In the genomic region with DNA sequence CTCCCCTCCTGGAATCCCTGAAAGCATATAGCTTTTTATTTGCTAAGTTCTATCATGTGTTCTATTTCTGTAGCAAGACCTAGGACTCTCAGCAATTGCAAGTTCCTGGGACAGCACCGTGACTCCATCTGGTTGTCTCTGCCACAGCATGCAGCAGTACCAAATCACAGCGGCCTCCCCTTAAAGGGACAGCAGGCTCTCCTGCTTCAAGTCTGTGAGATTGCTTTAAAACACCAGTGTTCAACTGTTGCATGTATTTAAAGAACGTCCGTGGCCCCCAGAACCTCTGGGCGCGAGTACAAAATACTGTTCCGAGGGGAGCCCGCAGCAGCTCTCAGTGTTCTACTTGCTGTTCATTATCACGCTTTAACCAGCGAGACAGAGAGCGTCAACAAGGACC, we compare ENCODE assay signal across 12 mouse cellular contexts.
DNase-seq lines count a peak whose midpoint lies in the region; ATAC-seq lines count a peak whose summit lies in the region.
"Had no signal": no experiment of that assay in that cellular context is flagged by ENCODE, and none has a peak within 500 bp of the region (broad histone marks: within the 10 kb centered on the region; RNA-seq: fewer than 3 reads in every experiment).

No protein-coding gene starts in this region.

- no peaks in the 10 kb centered on the region for H3K27me3 ChIP-seq in embryonic facial prominence, embryonic 14.5 days (replicated peaks; ENCODE audit: control insufficient read depth, insufficient read depth, low read length)
- H3K27me3 ChIP-seq in embryonic facial prominence, embryonic 10.5 days (replicated peaks; ENCODE audit: low read depth, poor library complexity, severe bottlenecking): no peaks in the 10 kb centered on the region
- H3K27me3 ChIP-seq in heart, embryonic 15.5 days: no peaks in the 10 kb centered on the region
- no peaks in the 10 kb centered on the region for H3K27me3 ChIP-seq in heart, embryonic 11.5 days (ENCODE audit: control insufficient read depth, insufficient read depth, low read length)
- peaks cover 6% of the 10 kb centered on the region; the same call in 1 of the 2 replicates for H3K27me3 ChIP-seq in midbrain, embryonic 10.5 days (ENCODE audit: low read depth, poor library complexity, severe bottlenecking)
- no peaks in the 10 kb centered on the region for H3K27me3 ChIP-seq in midbrain, embryonic 14.5 days (ENCODE audit: control insufficient read depth, insufficient read depth, low read length)
- H3K27me3 ChIP-seq: kidney, embryonic 15.5 days had no signal

- ATAC-seq in embryonic facial prominence, embryonic 14.5 days (ENCODE audit: low read depth): no peak
- no peak for ATAC-seq in heart, embryonic 15.5 days (replicated peaks; ENCODE audit: insufficient number of reproducible peaks, insufficient read depth, low FRiP score, low read depth)
- ATAC-seq in heart, embryonic 11.5 days (replicated peaks; ENCODE audit: insufficient number of reproducible peaks, low FRiP score, low TSS enrichment): no peak
- no peak for ATAC-seq in midbrain, embryonic 14.5 days (ENCODE audit: low FRiP score, low TSS enrichment)
- ATAC-seq: inflammation-experienced regulatory T-cells, adult 6 months; liver, postnatal 0 days had no signal

- H3K9ac ChIP-seq in embryonic facial prominence, embryonic 14.5 days (ENCODE audit: low read depth, low read length): no peak overlapping the region
- H3K9ac ChIP-seq in heart, embryonic 15.5 days: no peak overlapping the region
- H3K9ac ChIP-seq in heart, embryonic 11.5 days (ENCODE audit: low read depth, low read length): no peak overlapping the region
- no peak overlapping the region for H3K9ac ChIP-seq in midbrain, embryonic 14.5 days (replicated peaks; ENCODE audit: low read length)
- H3K9ac ChIP-seq: kidney, embryonic 15.5 days; liver, postnatal 0 days had no signal

- no peak overlapping the region for H3K4me3 ChIP-seq in embryonic facial prominence, embryonic 14.5 days (ENCODE audit: low read depth, low read length)
- H3K4me3 ChIP-seq in embryonic facial prominence, embryonic 10.5 days: no peak overlapping the region
- no peak overlapping the region for H3K4me3 ChIP-seq in heart, embryonic 15.5 days
- H3K4me3 ChIP-seq in heart, embryonic 11.5 days (ENCODE audit: low read depth, low read length): no peak overlapping the region
- no peak overlapping the region for H3K4me3 ChIP-seq in midbrain, embryonic 10.5 days
- no peak overlapping the region for H3K4me3 ChIP-seq in midbrain, embryonic 14.5 days (replicated peaks; ENCODE audit: low read depth, low read length)
- H3K4me3 ChIP-seq: kidney, embryonic 15.5 days had no signal

- no peak overlapping the region for H3K27ac ChIP-seq in embryonic facial prominence, embryonic 14.5 days (replicated peaks; ENCODE audit: low read depth, low read length)
- no peak overlapping the region; the same call in 1 of the 2 replicates for H3K27ac ChIP-seq in embryonic facial prominence, embryonic 10.5 days (replicated peaks)
- H3K27ac ChIP-seq in heart, embryonic 15.5 days: 0 out of 2 replicates have a peak overlapping the region, but pooled peaks have one; percentile 11
- H3K27ac ChIP-seq in heart, embryonic 11.5 days (ENCODE audit: low read depth, low read length): no peak overlapping the region
- peak overlapping the region; percentile 82 for H3K27ac ChIP-seq in midbrain, embryonic 10.5 days (replicated peaks)
- no peak overlapping the region for H3K27ac ChIP-seq in midbrain, embryonic 14.5 days (replicated peaks; ENCODE audit: low read depth, low read length)
- H3K27ac ChIP-seq: kidney, embryonic 15.5 days had no signal

- WGBS in embryonic facial prominence, embryonic 14.5 days: 50% methylated on average over 11 of the region's 11 CpGs
- WGBS in embryonic facial prominence, embryonic 10.5 days: 77% methylated on average over 11 of the region's 11 CpGs
- 50% methylated on average over 11 of the region's 11 CpGs for WGBS in heart, embryonic 15.5 days
- WGBS in heart, embryonic 11.5 days (ENCODE audit: insufficient replicate concordance): 66% methylated on average over 11 of the region's 11 CpGs
- WGBS in midbrain, embryonic 10.5 days: 80% methylated on average over 11 of the region's 11 CpGs
- 73% methylated on average over 11 of the region's 11 CpGs for WGBS in midbrain, embryonic 14.5 days

- no peaks in the 10 kb centered on the region for H3K9me3 ChIP-seq in embryonic facial prominence, embryonic 14.5 days (ENCODE audit: control insufficient read depth, low read length)
- H3K9me3 ChIP-seq in embryonic facial prominence, embryonic 10.5 days: peaks cover 4% of the 10 kb centered on the region; the same call in 1 of the 2 replicates
- no peaks in the 10 kb centered on the region for H3K9me3 ChIP-seq in heart, embryonic 15.5 days (replicated peaks)
- H3K9me3 ChIP-seq in heart, embryonic 11.5 days (replicated peaks; ENCODE audit: control insufficient read depth, low read length): no peaks in the 10 kb centered on the region
- peaks cover 10% of the 10 kb centered on the region for H3K9me3 ChIP-seq in midbrain, embryonic 10.5 days (replicated peaks)
- no peaks in the 10 kb centered on the region for H3K9me3 ChIP-seq in midbrain, embryonic 14.5 days (ENCODE audit: control insufficient read depth, low read length)
- H3K9me3 ChIP-seq: kidney, embryonic 15.5 days had no signal

- H3K4me2 ChIP-seq in embryonic facial prominence, embryonic 14.5 days (ENCODE audit: low read depth, low read length): no peak overlapping the region
- H3K4me2 ChIP-seq in heart, embryonic 15.5 days: no peak overlapping the region
- no peak overlapping the region for H3K4me2 ChIP-seq in heart, embryonic 11.5 days
- no peak overlapping the region for H3K4me2 ChIP-seq in midbrain, embryonic 14.5 days (ENCODE audit: low read length)
- H3K4me2 ChIP-seq: kidney, embryonic 15.5 days had no signal

- no peaks in the 10 kb centered on the region for H3K4me1 ChIP-seq in embryonic facial prominence, embryonic 14.5 days (ENCODE audit: control insufficient read depth, insufficient read depth, low read length)
- H3K4me1 ChIP-seq in embryonic facial prominence, embryonic 10.5 days: peaks cover 11% of the 10 kb centered on the region; the same call in 1 of the 2 replicates
- peaks cover 3% of the 10 kb centered on the region; the same call in 1 of the 2 replicates for H3K4me1 ChIP-seq in heart, embryonic 15.5 days (replicated peaks)
- H3K4me1 ChIP-seq in heart, embryonic 11.5 days (ENCODE audit: control insufficient read depth, insufficient read depth, low read length): no peaks in the 10 kb centered on the region
- H3K4me1 ChIP-seq in midbrain, embryonic 10.5 days: peaks cover 29% of the 10 kb centered on the region
- no peaks in the 10 kb centered on the region for H3K4me1 ChIP-seq in midbrain, embryonic 14.5 days (ENCODE audit: control insufficient read depth, insufficient read depth, low read length)

- peak; percentile 33 for DNase-seq in embryonic facial prominence, embryonic 14.5 days (ENCODE audit: low spot score)
- no peak for DNase-seq in embryonic facial prominence, embryonic 10.5 days (ENCODE audit: low spot score)
- no peak for DNase-seq in midbrain, embryonic 10.5 days (ENCODE audit: low spot score)
- DNase-seq in midbrain, embryonic 14.5 days: no peak
- peak; percentile 50 for DNase-seq in skeletal muscle tissue, adult 2 months (ENCODE audit: low read depth, low spot score)
- no peak for DNase-seq in adrenal gland, adult 2 months
- DNase-seq: liver, postnatal 0 days; thymus, postnatal 4 days had no signal

- no peaks in the 10 kb centered on the region for H3K36me3 ChIP-seq in embryonic facial prominence, embryonic 14.5 days (ENCODE audit: control insufficient read depth, insufficient read depth, low read length)
- no peaks in the 10 kb centered on the region for H3K36me3 ChIP-seq in embryonic facial prominence, embryonic 10.5 days (replicated peaks)
- H3K36me3 ChIP-seq in heart, embryonic 15.5 days: no peaks in the 10 kb centered on the region
- H3K36me3 ChIP-seq in heart, embryonic 11.5 days (ENCODE audit: control insufficient read depth, insufficient read depth, low read length): no peaks in the 10 kb centered on the region
- H3K36me3 ChIP-seq in midbrain, embryonic 10.5 days: no peaks in the 10 kb centered on the region
- H3K36me3 ChIP-seq in midbrain, embryonic 14.5 days (ENCODE audit: control insufficient read depth, insufficient read depth, low read length): no peaks in the 10 kb centered on the region
- H3K36me3 ChIP-seq: kidney, embryonic 15.5 days had no signal

Comparison
In these comparisons a context has a peak if more than half of its experiments do, and no peak if none do; other contexts are left out.
1. DNase-seq: peak in embryonic facial prominence, embryonic 14.5 days (single experiment) and skeletal muscle tissue, adult 2 months (single experiment); none in embryonic facial prominence, embryonic 10.5 days (single experiment), midbrain, embryonic 10.5 days (single experiment), midbrain, embryonic 14.5 days (single experiment) and adrenal gland, adult 2 months (single experiment).
2. H3K27ac ChIP-seq: peak in heart, embryonic 15.5 days (single experiment) and midbrain, embryonic 10.5 days (single experiment); none in embryonic facial prominence, embryonic 14.5 days (single experiment), embryonic facial prominence, embryonic 10.5 days (single experiment), heart, embryonic 11.5 days (single experiment) and midbrain, embryonic 14.5 days (single experiment).